9 mouse cellular contexts compared by ENCODE assay signal in genomic region chr5:146303470-146303869, GRCm38 (mm10).
DNase-seq lines count a peak whose midpoint lies in the region; ATAC-seq and TF ChIP-seq lines count a peak whose summit lies in the region.
"Had no signal": no experiment of that assay in that cellular context is flagged by ENCODE, and none has a peak within 500 bp of the region (broad histone marks: within the 10 kb centered on the region; RNA-seq: fewer than 3 reads in every experiment).

No protein-coding gene starts in this region.

- peak; percentile 91 for TF ChIP-seq CTCF in layer of hippocampus, adult 2 months (conservative IDR thresholded peaks at IDR 0.05)

- WGBS in heart, embryonic 12.5 days, result 81% methylated on average over 5 of the region's 5 CpGs

- H3K4me1 ChIP-seq in heart, embryonic 12.5 days (replicated peaks), result peaks cover 10% of the 10 kb centered on the region; the same call in 1 of the 2 replicates
- H3K4me1 ChIP-seq: limb, embryonic 13.5 days had no signal

- no peak overlapping the region for H3K9ac ChIP-seq in heart, embryonic 12.5 days
- H3K9ac ChIP-seq: limb, embryonic 13.5 days had no signal

- H3K4me2 ChIP-seq in heart, embryonic 12.5 days, result no peak overlapping the region
- H3K4me2 ChIP-seq: limb, embryonic 13.5 days had no signal

- H3K27me3 ChIP-seq in heart, embryonic 12.5 days (replicated peaks), result no peaks in the 10 kb centered on the region
- H3K27me3 ChIP-seq: limb, embryonic 13.5 days had no signal

- H3K4me3 ChIP-seq in heart, embryonic 12.5 days, result no peak overlapping the region
- H3K4me3 ChIP-seq in layer of hippocampus, adult 2 months, result no peak overlapping the region
- H3K4me3 ChIP-seq: limb, embryonic 13.5 days had no signal

- peaks cover under 1% of the 10 kb centered on the region; the same call in 1 of the 2 replicates for H3K9me3 ChIP-seq in heart, embryonic 12.5 days (replicated peaks)
- H3K9me3 ChIP-seq: limb, embryonic 13.5 days had no signal

- no peak overlapping the region for H3K27ac ChIP-seq in heart, embryonic 12.5 days (ENCODE audit: poor library complexity, severe bottlenecking)
- no peak overlapping the region for H3K27ac ChIP-seq in layer of hippocampus, adult 2 months
- H3K27ac ChIP-seq: limb, embryonic 13.5 days had no signal

- peaks cover 64% of the 10 kb centered on the region for H3K36me3 ChIP-seq in heart, embryonic 12.5 days

- peak; percentile 95 for DNase-seq in heart, adult 11 months
- DNase-seq in adrenal gland, adult 2 months, result peak; percentile 69
- peak; percentile 54 for DNase-seq in embryo, embryonic 11 days
- DNase-seq in heart, adult 9 months (ENCODE audit: low spot score in 2 of 2), result peak; percentile 41 to 63
- peak; percentile 39 to 64 for DNase-seq in layer of hippocampus, adult 2 months (ENCODE audit: low spot score in 2 of 2)
- DNase-seq in lung, postnatal 10 days, result peak; percentile 78
- DNase-seq in spleen, adult 12 weeks (ENCODE audit: low spot score), result peak; percentile 46

- no peak for ATAC-seq in heart, embryonic 12.5 days (ENCODE audit: insufficient number of reproducible peaks, low FRiP score)
